Mouse (Mus musculus): ENCODE measurements around the gene Hace1. TPM values are rescaled to one million over a fixed set of nuclear protein-coding genes. Genes with fewer than 3 reads are reported as not detected.

Gene Hace1
- total RNA-seq, 2 experiments from 2014 or later: 15.0 to 16.2 TPM

GRCm38 (mm10) chr10:45695522-45695921 is 117.9 kb downstream of the Hace1 start:
- DNase-seq (ENCODE audit: low spot score in 2 of 2): no peak

GRCm38 (mm10) chr10:45698930-45699329 is 121.3 kb downstream of the Hace1 start:
- no peak for DNase-seq (ENCODE audit: low spot score in 2 of 2)

DNA sequence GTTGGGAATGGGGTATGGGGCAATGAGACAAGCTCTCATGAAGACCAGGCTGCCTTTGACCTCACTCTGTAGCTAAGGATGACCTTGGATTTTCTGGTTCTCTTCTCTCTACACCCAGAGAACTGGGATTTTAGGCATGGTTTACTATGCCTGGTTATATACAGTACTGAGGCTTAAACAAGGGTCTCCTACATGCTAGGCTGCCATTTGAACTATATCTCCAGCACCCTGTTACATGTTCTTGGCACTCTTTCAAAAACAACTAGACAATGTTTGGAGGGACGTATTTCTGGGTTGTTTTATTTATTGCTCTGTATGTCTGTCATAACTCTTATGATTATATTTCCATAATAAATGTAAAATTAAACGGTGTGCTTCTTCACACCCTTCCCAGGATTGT is 129.2 kb downstream of the Hace1 start:
- DNase-seq (ENCODE audit: low spot score in 2 of 2): no peak

DNA sequence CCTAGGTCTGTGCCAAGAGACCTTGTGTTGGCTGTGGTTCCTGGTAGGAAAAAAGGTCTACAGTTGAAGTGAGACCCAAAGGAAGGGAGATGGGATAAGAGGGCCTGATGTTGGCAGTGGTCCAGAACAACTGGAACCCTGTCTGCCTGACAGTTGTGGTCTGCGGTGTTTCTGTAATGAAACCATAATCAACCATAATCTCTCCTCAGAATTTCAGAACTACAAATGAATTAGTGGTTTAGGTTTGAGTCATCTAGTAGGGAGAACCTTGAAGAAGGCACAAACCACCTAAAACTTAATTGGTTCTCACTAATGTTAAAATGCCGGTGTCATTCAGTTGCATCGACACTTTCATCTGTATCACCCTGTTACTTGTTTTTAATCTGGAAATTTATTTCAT is 133.2 kb downstream of the Hace1 start:
- DNase-seq (ENCODE audit: low spot score in 2 of 2): no peak

DNA sequence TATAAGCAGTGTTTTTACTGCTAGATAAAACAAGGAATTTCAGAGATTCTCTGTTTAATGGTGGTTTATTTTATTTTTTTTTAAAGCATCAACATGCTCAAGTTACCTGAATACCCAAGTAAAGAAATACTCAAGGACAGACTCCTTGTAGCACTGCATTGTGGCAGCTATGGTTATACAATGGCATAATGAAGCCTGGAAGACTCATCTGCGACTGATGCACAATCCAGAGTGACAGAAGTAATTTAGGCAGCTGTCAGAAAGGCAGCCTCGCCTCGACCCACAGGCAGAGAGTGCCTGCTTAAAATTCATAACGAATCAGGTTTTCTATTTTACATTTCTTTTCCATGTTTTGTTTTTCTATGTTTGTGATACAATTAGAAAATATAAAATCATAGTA is 133.7 kb downstream of the Hace1 start:
- DNase-seq (ENCODE audit: low spot score in 2 of 2): no peak

Small RNA genes lying within 50 kb of the gene (microRNA-seq; reads per million reads assigned to microRNA genes)
- gene Gm27731: not detected

Other genes with a start within 250 kb of the Hace1 start
- gene Bves, start 242.1 kb upstream of the Hace1 start, total RNA-seq (2021): 1 to 10 TPM; 1.2 to 1.8 TPM
- under 1 TPM; 0.42 to 0.73 TPM for gene Lin28b, start 91.4 kb upstream of the Hace1 start, total RNA-seq (2021)

All from adrenal gland, postnatal 4 days (tissue).